Mouse (Mus musculus) telencephalon, adult 2 months (tissue): ENCODE data around the gene Foxf1.
A peak's percentile ranks its signal among the peaks of the same experiment; 100 is the strongest.

Experiments
- DNase-seq: peaks from one replicate; pipeline ENCODE4 v3.0.0-alpha.2; 2011; ENCODE audit warnings: low read depth, low spot score

Foxf1 gene

DNA sequence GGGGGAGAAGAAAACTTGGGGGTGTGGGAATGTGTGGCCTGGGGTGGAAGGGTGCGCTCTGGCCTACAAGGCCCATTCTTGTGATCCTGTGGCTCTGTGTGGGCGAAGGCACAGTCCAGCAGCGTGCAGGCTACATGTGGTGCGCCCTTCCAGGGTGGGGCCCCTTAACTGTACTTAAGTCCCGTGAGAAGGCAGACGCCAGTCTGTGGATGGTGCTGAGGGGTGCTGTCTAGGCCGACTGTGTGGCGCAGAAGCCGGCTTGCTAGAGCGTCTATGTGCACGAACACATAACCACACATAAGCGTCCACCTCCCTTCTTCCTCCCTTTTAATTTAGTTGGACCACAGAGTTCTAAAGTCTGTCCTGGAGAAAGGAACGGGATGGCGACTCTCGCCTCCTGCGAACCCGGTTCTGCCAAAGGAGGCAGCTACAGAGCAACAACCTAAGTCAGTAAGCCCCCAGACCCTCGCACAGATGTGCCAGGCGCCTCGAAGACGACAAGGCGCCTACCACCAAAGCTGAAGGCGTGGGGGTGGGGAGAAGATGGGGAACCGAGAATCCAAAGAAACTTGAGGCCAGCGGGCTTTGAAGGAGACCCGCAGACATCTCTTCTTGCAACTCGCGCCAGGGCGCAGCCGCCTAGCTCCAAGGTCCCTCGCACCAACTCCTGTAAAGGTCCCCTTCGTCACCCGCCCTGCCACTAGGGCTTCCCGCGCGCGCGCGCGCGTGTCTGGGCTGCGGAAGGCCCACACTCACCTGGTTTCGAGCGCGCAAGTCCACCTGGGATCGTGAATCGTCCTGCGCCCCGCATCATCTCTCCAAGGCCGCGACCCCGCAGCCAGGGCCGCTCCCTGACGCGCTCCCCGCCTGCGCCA lies 1.7 kb upstream of the Foxf1 start:
- no peak for DNase-seq

GRCm38 (mm10) chr8:121083093-121083935 lies 872 bp upstream of the Foxf1 start:
- DNase-seq: no peak

GRCm38 (mm10) chr8:121083936-121084209 lies 313 bp upstream of the Foxf1 start:
- DNase-seq: no peak

- no peak for DNase-seq
Observed at GRCm38 (mm10) chr8:121085011-121085410, 825 bp downstream of the Foxf1 start.

- DNase-seq: no peak
Observed at GRCm38 (mm10) chr8:121085561-121085960, 1.4 kb downstream of the Foxf1 start.

- no peak for DNase-seq
Observed at GRCm38 (mm10) chr8:121086004-121086900, 2.1 kb downstream of the Foxf1 start.

DNA sequence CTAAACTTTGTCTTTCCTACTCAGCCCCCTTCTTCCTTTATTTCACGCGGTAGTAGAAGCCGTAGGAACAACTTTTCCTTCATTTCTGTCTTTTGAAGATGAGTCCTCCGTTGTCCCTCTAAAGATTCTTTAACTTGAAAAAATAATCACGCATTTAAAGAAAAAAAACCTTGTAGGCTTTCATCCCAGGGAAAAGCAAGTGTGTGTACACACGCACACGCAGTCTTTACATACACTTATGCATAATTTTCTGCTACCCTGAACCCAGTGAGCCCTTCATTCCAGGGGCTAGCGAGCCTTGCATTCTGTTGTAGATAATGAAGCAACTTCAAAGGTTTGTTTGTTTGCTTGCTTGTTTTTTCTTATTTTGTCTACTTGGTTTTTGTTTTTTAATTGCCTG lies 4.1 kb downstream of the Foxf1 start:
- no peak for DNase-seq

GRCm38 (mm10) chr8:121088871-121089630 lies 4.9 kb downstream of the Foxf1 start:
- DNase-seq: no peak

GRCm38 (mm10) chr8:121089631-121090380 lies 5.6 kb downstream of the Foxf1 start:
- no peak for DNase-seq

- no peak for DNase-seq
Observed at GRCm38 (mm10) chr8:121090716-121091115, 6.5 kb downstream of the Foxf1 start.

DNA sequence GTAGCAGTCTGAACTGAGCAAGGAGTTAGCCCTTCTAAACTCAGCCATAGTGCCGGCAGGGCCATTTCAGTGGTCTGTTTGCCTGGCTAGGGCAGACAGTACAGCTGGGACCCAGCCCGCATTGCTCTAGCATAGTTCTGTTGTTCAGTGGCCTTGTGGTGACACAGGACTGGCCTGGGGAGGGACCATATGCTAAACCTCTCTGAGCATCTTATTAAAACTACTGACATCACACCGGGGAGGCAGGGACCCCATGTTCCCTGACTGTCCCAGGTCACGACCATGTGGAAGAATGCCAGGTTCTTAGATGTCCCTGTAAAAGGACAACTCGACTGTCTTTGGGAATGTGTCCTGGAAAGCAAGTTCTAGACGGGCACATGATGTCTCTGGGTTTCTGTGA lies 8.0 kb downstream of the Foxf1 start:
- DNase-seq: no peak

DNA sequence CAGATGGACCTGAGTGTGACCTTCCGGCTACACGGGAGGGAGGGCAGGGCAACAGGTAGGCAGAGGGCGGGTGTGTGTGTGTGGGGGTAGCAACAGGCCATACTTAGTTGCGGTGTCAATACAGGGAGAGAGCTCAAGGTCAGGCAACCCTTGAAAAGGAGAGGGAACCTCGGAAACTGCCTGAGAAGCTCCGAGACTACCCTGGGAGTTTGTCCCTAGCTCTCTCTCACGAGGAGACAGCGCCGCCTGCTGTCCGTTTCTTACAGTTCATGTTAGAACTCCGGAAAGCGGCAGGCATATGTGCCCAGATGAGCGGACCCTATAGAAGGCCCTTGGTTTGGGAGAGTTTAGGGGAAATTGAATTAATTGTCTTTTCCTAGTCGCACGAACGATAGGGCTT lies 8.4 kb downstream of the Foxf1 start:
- DNase-seq: peak; percentile 42

DNA sequence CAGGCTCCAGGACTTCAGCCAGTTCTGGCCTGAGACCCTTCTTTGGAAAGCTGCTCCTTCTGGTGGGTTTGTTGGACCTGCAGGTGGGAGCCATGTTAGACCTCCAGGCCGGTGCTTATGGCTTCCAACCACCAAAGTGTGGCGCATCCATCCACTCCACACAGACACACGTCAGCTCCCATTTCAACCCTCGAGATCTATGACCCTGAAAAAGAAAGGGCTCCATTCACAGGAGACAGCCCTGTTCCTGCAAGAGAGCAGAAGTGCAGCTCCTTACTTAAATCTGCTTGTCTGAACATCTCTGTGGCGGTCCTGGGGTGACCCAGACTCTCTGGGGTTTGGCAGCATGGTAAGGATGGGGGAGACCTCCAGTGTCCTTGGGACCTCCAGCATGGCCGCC lies 9.3 kb downstream of the Foxf1 start:
- DNase-seq: no peak

DNA sequence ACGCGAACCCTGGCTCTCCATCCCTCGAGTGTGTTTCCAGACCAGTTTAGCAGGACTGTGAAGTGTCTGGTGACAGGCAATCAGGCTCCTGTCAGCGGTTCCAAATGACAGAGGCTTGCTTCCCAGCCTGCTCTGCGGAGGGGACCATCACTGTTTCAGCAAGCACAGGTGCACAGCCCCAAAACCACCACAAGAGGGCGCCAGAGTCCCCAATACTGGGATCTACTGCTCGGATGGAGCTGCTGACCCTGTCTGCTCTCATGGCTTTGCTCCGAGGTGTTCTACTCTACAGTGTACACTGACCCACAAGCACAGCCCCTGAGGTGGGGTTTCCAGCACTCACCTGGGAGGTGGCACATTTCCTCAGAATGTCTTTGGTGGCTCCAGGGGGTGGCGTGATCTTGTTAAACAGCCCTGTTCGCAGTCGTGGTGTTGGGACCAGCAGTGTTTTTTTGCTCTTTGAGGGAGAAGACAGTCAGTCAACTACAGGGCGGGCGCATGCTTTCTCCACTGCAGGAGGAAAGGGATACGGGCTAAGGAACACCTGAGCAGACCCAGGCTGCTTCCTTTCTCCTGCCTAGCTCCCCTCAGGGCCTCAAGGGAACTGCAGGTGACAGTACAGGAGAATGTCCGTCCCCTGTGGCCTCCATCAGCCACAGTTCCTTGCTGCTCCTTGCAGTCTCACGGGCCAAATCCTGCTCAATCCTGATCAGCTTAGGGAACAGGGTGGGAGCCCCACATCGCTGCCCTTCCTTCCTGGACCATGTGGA lies 20.0 kb downstream of the Foxf1 start:
- no peak for DNase-seq

DNA sequence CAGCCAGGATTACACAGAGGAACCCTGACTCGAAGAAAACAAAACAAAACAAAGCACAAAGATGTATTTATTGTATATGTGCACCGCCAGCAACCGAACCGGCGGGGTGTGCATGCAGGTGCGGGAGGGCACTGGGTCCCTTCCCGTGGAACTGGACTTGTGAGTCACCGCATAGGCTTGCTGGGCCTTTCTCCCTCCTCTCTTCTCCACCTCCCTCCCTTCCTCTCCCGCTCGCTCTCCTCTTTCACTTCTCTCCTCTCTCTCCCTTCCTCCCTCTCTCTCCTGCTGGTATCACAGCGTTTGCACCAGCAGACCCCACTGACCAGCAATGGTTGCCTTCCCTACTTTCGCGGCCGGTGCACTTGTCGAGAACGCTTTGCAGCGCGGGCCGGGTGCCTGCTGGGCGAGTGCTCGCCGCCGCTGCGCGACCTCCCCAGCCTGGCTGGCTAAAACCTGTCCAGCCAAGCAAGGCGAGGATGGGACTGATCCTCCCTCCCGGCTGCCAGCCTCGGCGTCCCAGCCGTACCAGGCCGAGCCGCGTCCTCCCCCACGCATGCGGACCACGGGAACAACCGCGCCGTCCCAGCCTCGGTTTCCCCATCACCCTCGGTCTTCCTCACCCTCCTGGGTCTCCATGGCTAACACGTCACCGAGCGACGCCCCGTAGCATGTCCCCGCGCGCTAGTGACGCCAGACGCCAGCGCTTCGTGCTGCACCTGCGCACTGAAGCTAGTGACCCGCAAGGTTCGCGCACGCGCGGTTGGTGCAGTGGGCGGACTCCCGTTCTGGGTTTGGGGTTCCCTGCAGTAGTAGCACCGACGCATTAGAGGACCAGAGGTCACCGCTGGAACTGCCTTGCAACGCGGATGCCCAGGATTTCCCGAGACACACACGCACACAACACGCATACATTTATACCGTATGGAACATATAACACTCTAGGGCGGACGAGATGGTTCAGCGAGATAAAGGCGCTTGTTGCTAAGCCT lies 23.8 kb downstream of the Foxf1 start, which contains the start of gene Mthfsd:
Gene Mthfsd, minus strand, starts transcription at position 725 of the 989 bp plus-strand sequence.
- peak; percentile 94 for DNase-seq

DNA sequence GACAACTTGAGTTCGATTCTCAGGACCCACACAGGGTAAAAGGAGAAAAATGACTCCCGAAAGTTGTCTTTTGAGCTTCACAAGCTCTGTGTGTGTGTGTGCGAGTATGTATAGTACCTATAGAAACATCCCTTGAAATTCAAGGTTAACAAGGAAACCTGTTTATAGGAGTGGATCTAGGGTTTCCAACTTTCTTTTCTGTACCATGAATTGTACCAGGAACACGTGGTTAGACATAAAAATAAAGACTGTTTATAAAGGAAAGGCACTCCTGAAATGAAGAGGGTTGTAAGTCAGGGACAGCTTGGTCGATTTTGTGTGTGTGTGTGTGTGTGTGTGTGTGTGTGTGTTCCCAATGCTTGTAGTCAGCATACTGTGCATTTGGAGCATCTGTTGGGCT lies 24.5 kb downstream of the Foxf1 start:
- DNase-seq: no peak

DNA sequence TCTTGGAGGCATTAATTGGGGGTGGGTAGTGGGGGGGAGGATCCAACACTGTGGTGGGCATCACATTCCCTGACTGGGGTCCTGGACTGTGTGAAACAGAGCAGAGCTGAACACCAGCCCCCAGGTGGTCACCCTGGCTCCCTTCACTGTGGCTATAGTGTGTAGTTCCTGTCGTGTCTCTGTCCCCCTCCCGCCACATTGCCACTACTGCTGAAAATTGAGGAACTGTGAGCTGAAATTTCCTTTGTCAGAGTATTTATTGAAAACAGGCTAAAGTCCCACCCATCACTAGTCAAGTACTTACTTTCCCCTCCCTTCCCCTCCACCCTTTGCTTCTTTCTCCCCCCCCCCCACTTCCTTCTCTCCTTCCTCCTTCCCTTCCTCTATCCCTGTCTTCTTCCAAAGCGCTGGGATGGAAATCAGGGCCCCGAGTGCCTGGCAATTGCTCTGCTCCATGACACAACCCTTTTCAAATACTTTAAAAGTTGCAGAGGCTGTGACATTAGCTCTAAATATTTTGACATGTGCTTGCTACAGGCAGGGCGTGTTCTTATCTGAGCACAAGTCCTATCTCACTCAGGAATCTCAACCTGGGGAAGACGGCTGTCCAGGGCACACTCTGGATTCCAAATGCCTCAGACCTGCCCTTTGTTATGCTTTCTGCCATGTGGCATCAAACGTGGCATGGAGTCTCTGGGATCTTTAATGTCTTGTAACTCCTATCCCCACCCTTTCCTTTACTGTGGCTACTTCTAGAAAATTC lies 27.1 kb downstream of the Foxf1 start:
- DNase-seq: no peak

DNA sequence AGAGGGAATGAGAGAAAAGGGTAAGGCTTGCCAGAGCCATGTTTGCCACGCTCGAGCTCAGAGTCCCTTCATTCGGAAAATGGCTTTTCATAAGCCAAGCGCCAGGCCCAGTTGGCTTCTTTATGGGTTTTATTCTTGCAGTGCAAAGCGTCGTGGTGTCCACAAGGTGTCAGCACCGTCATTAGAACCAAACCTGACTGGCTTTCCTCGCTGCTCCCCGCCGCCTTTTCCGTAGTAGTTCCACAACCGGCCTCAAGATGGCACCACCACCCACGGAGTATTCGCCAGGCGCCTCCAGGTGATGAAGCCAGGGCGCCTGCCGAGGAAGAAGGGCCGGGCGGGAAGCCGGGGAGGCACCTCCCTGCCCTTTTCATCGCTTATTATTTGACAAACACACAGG lies 29.1 kb downstream of the Foxf1 start:
- peak; percentile 73 for DNase-seq
